Mouse (Mus musculus) CD4-positive naive resting alpha-beta T cell, adult 57 days (primary cell): Measurements from ENCODE around the gene Apobec1. TPM values are rescaled to one million over a fixed set of nuclear protein-coding genes. Genes with fewer than 3 reads are reported as not detected.

Source experiments
- total RNA-seq: library from RNA; stranded (reverse); gene quantifications from one replicate; pipeline ENCODE4 v1.2.4, GENCODE M21; 2023

Gene Apobec1
- total RNA-seq: 15.5 TPM

DNA sequence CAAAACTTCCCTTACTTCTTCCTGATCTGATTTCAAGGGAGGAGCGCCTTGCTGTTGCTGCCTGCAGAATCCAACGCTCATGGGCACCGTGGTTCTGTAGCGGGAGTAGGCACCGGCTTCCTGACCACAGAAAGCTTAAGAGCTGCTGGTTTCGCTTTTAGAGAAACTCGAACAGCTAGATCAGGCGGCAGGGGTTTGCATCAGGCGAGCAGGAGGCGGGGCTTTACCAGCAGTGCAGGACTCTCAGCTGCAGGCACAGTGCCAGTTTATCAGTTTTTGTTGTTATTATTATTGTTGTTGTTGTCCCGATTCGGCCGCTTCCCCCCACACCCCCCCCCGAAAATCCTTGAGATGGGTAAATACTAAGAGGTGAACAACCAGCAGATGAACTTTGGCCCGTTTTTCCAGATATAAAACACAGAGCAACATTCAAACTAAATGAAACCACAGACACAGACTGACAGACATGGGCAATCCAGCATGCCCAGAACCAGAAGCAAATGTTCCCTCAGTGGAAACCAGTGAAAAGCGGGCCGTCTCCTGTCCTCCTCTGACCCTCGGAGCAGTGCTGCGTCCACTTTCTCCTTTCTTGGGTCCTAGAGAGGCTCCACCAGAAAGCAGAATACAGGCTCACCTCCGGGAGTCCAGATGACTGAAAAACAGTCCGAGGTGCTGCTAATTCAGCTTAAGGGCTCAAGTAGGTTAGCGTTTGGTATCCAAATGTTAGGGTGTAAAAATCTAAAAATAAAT lies at the start of gene Apobec1:
Gene Apobec1, minus strand, starts transcription at position 203 of the 750 bp plus-strand sequence.

DNA sequence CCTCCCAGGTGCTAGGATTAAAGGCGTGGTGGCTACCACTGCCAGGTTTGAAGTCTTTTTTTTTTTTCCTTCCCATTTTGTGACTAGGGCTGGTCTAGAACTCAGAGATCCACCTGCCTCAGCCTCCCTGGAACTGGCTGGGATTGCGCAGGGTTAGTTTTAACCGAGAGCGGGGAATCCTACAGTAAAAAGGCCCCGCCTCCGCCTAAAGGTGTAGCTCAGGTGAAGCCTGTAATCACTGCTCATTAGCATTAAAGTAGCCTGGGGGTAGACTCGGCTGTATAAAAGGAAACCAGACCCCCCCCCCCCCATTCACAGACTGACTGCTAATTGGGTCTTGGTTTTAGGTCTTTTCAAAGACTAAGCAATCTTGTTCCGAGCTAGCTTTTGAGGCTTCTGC lies 23.9 kb upstream of the Apobec1 start, which contains the start of gene Dppa3:
Gene Dppa3, plus strand, starts transcription at position 301 of the 400 bp plus-strand sequence.

DNA sequence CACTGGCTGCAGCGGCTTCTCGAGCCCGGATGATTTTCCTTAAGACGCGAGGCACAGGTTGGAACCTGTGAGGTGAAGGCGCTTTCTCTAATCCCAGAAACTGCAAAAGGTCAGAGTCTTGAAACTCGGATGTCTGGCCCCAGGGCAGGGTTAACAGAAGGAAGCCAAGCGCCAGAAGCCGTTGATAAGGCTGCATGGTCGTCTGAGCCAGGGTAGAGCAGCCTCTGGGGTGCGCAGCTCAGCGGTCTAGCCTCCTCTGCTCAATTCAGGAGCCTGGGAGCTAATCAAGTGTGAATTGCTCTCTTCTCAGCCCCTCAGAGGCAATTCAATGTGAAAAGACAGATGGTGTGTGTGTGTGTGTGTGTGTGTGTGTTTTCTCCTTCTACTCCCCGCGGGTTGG lies 7.5 kb upstream of the Apobec1 start, which contains the start of gene Gdf3:
Gene Gdf3, minus strand, starts transcription at position 317 of the 400 bp plus-strand sequence.

DNA sequence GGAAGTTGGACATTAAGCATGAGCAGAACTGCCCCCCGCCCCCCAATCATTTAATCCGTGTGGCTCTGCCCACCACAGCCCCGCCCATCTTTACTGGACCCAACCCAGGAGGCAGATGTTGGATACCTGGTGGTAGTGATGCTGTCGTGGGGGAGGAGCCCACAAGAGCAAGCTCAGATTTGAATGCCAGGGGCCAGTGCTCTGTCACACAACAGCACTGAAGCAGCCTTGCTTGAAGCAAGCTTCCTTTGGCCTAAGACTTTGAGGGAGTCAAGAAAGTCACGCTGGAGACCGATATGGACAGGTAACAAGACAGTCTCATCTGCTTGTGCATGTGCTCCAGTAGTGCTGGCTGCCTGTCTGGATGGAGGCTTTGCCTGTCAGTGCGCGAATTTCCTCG lies 48.6 kb downstream of the Apobec1 start, which contains the start of gene Aicda:
Gene Aicda, plus strand, starts transcription at position 196 of the 400 bp plus-strand sequence.

Other genes with a start within 250 kb of the Apobec1 start
- gene Rimklb, start 103.7 kb downstream of the Apobec1 start, total RNA-seq: not detected
- not detected for gene Mfap5, start 96.6 kb downstream of the Apobec1 start, total RNA-seq
- gene Aicda, start 48.6 kb downstream of the Apobec1 start, total RNA-seq: not detected
- not detected for gene Gdf3, start 7.6 kb upstream of the Apobec1 start, total RNA-seq
- not detected for gene Dppa3, start 24.0 kb upstream of the Apobec1 start, total RNA-seq
- not detected for gene Nanog, start 105.0 kb upstream of the Apobec1 start, total RNA-seq
- 23.0 TPM for gene Slc2a3, start 199.2 kb upstream of the Apobec1 start, total RNA-seq
- gene Foxj2, start 217.5 kb upstream of the Apobec1 start, total RNA-seq: 36.4 TPM